Mouse (Mus musculus): ENCODE results near the gene Igfbpl1. TPM values are rescaled to one million over a fixed set of nuclear protein-coding genes. Genes with fewer than 3 reads are reported as not detected.

Igfbpl1 gene
- polyA plus RNA-seq, 1 experiment from 2014 or later: not detected

DNA sequence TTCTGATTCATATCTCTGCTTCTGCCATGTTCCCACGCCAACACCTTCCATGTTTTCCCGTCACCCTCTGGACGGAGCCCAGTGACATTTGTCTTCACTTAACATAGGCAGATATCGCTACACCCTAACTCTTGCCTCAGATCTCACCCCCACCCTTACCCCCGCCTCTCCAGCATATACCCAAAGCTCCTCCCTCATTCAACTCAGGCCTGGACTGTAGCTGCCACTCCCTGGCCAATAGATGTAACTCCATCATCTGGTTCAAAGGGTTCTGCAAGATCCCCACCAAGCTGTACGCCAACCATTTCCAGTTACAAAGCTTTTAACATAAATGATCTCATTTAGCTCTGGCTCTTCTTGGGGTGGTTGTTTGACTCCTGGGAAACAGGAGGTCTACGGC, 59.9 kb downstream of the Igfbpl1 start:
- peaks cover 45% of the 10 kb centered on the region for H3K4me1 ChIP-seq (replicated peaks; ENCODE audit: control insufficient read depth, insufficient read depth, low read length)
- H3K27ac ChIP-seq (ENCODE audit: low read length): no peak overlapping the region
- 58% methylated on average over 7 of the region's 7 CpGs for WGBS
- H3K4me2 ChIP-seq (ENCODE audit: low read depth, low read length): no peak overlapping the region
- peak; percentile 56 for ATAC-seq (ENCODE audit: low read depth)
- H3K9me3 ChIP-seq (ENCODE audit: control insufficient read depth, low read length): no peaks in the 10 kb centered on the region
- peaks cover 3% of the 10 kb centered on the region; the same call in 1 of the 2 replicates for H3K27me3 ChIP-seq (ENCODE audit: control insufficient read depth, insufficient read depth, low read depth, low read length)
- no peak overlapping the region for H3K4me3 ChIP-seq (ENCODE audit: low read length)
- no peaks in the 10 kb centered on the region for H3K36me3 ChIP-seq (ENCODE audit: control insufficient read depth, insufficient read depth, low read length)
- no peak overlapping the region for H3K9ac ChIP-seq (ENCODE audit: low read length)

DNA sequence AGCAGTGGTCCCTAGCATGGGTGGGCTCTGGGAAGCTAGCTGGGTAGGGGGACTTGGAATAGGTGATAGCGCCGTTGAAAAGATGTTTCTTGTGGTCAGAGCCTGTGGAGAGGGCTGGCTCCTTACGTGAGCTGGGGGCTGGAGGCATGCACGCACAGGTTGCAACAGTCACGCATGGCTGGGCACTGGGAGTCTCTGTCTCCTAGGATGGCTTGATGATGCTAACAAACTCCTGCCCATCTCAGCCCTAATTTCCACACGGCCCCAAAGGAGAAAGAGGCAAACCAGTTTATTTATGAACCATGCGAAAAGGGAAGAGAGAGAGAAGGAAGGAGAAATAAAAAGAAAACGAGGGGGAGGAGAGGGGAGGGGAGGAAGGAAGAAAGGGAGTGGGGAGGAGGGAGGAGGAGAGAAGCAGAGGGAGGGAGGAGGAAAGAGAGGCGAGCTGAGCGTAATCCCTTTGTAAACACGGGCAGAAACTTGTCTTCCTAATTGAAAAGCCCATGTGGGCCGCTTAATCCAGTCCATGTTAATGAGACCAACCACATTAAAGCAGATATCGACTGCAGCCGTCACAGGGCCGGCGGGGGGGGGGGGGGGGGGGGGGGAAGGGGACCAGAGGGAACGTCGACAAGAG, 61.0 kb downstream of the Igfbpl1 start:
- WGBS: 14% methylated on average over 12 of the region's 18 CpGs
- Histone ChIP-seq H3K36me3 (ENCODE audit: control insufficient read depth, insufficient read depth, low read length) (no peaks in the 10 kb centered on the region), H3K27me3 (ENCODE audit: control insufficient read depth, insufficient read depth, low read depth, low read length) (peaks cover 3% of the 10 kb centered on the region; the same call in 1 of the 2 replicates), H3K4me1 (replicated peaks; ENCODE audit: control insufficient read depth, insufficient read depth, low read length) (peaks cover 45% of the 10 kb centered on the region), H3K27ac (ENCODE audit: low read length) (no peak overlapping the region), H3K4me3 (ENCODE audit: low read length) (no peak overlapping the region), H3K4me2 (ENCODE audit: low read depth, low read length) (peak overlapping the region; percentile 37), H3K9ac (ENCODE audit: low read length) (peak overlapping the region; percentile 46), H3K9me3 (ENCODE audit: control insufficient read depth, low read length) (no peaks in the 10 kb centered on the region)
- ATAC-seq (ENCODE audit: low read depth): no peak

DNA sequence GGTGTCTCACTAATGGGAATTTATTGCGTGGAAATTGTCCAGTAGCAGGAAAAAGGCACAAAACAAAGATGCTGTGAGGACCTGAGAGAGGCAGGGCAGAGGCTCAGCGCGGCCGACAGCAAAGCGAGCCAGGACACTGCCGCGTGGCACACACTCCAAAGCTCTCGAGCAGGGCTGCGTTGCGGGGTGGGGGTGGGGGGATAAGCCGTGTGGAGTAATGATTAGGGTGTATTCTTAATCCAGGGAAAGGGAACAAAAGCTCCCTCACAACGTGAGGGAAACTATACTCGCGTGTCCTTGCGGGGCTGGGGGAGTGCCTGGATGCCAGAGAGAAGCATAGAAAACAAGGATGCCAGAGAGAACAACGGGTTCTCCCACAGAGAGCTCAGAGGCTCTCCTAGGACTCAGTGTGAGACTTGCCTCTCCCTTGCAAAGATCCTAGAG, 61.6 kb downstream of the Igfbpl1 start:
- no peak for ATAC-seq (ENCODE audit: low read depth)
- no peaks in the 10 kb centered on the region for H3K9me3 ChIP-seq (ENCODE audit: control insufficient read depth, low read length)
- no peak overlapping the region for H3K27ac ChIP-seq (ENCODE audit: low read length)
- 0 out of 2 replicates have a peak overlapping the region, but pooled peaks have one; percentile 5 for H3K4me3 ChIP-seq (ENCODE audit: low read length)
- H3K4me2 ChIP-seq (ENCODE audit: low read depth, low read length): peak overlapping the region; percentile 37
- peaks cover 45% of the 10 kb centered on the region for H3K4me1 ChIP-seq (replicated peaks; ENCODE audit: control insufficient read depth, insufficient read depth, low read length)
- no peaks in the 10 kb centered on the region for H3K36me3 ChIP-seq (ENCODE audit: control insufficient read depth, insufficient read depth, low read length)
- peaks cover 3% of the 10 kb centered on the region; the same call in 1 of the 2 replicates for H3K27me3 ChIP-seq (ENCODE audit: control insufficient read depth, insufficient read depth, low read depth, low read length)
- peak overlapping the region; percentile 46 for H3K9ac ChIP-seq (ENCODE audit: low read length)
- WGBS: 5% methylated on average over 16 of the region's 16 CpGs

DNA sequence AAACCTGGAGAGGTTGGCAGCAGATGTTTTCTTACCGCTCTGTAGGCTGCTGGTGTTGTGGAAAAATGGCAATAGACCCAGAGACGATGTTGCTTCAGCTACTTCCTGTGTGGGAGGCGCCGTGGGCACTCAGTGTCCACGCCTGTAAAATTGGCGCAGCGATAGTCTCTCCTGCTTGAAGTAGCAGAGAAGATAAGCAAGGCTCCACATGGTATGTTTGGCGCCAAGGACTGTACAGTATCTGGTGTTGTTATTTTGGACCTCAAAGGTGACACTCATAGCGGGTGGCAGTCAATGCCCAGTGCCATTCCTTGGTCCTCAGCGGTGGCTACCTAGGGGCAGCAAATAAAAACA, 62.6 kb downstream of the Igfbpl1 start:
- H3K27ac ChIP-seq (ENCODE audit: low read length): no peak overlapping the region
- 21% methylated on average over 10 of the region's 10 CpGs for WGBS
- H3K4me1 ChIP-seq (replicated peaks; ENCODE audit: control insufficient read depth, insufficient read depth, low read length): peaks cover 45% of the 10 kb centered on the region
- ATAC-seq (ENCODE audit: low read depth): no peak
- H3K4me2 ChIP-seq (ENCODE audit: low read depth, low read length): peak overlapping the region; percentile 42
- 0 out of 2 replicates have a peak overlapping the region, but pooled peaks have one; percentile 11 for H3K9ac ChIP-seq (ENCODE audit: low read length)
- H3K27me3 ChIP-seq (ENCODE audit: control insufficient read depth, insufficient read depth, low read depth, low read length): peaks cover 3% of the 10 kb centered on the region; the same call in 1 of the 2 replicates
- H3K4me3 ChIP-seq (ENCODE audit: low read length): peak overlapping the region; percentile 18; the same call in 1 of the 2 replicates
- H3K36me3 ChIP-seq (ENCODE audit: control insufficient read depth, insufficient read depth, low read length): no peaks in the 10 kb centered on the region
- no peaks in the 10 kb centered on the region for H3K9me3 ChIP-seq (ENCODE audit: control insufficient read depth, low read length)

DNA sequence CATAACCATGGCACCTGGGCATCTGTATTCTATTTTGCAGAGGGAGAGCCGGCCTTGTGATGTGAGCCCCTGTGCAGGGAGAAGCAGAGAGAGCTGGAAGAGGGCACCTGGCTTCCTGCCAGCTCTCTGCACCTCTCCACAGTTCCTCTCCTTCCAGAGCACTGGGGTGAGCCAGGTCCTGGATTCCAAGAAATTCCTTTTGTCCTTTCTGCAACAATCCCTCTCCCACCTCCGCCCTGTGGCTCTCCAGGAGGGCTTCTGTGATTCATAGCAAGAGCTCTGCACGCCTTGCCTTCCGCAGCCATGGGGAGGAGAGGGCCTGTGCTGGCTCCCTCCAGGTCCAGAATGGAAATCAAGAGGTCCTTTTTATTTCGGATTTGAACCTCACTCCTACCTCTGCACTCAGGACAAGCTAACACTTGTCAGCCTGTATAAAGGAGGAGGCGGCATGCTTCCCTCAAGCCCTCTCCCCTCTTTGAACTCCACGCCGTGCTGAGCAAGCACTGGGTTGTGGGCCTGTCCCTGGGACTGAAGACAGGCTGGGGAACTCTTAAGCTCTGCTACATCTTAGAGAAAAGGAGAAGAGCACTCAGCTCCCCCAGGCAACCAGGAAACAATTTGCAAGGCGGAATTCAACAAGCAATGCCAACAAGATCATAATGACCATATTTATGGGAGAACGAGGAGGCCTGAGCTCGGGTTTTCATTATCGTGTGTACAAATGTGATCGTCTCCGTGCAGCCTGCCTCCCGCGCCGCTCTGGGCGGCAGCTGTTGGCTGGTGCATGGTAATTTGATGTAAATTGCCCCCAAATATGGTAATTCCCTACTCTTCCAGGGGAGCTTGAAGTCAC, 63.2 kb downstream of the Igfbpl1 start:
- 17% methylated on average over 18 of the region's 18 CpGs for WGBS
- Histone ChIP-seq H3K9me3 (ENCODE audit: control insufficient read depth, low read length) (no peaks in the 10 kb centered on the region), H3K4me1 (replicated peaks; ENCODE audit: control insufficient read depth, insufficient read depth, low read length) (peaks cover 43% of the 10 kb centered on the region), H3K36me3 (ENCODE audit: control insufficient read depth, insufficient read depth, low read length) (no peaks in the 10 kb centered on the region), H3K9ac (ENCODE audit: low read length) (0 out of 2 replicates have a peak overlapping the region, but pooled peaks have one; percentile 11), H3K27ac (ENCODE audit: low read length) (no peak overlapping the region), H3K27me3 (ENCODE audit: control insufficient read depth, insufficient read depth, low read depth, low read length) (peaks cover 3% of the 10 kb centered on the region; the same call in 1 of the 2 replicates), H3K4me2 (ENCODE audit: low read depth, low read length) (peak overlapping the region; percentile 42), H3K4me3 (ENCODE audit: low read length) (peak overlapping the region; percentile 18; the same call in 1 of the 2 replicates)
- peak; percentile 20; the same call in 1 of the 2 replicates for ATAC-seq (ENCODE audit: low read depth)

DNA sequence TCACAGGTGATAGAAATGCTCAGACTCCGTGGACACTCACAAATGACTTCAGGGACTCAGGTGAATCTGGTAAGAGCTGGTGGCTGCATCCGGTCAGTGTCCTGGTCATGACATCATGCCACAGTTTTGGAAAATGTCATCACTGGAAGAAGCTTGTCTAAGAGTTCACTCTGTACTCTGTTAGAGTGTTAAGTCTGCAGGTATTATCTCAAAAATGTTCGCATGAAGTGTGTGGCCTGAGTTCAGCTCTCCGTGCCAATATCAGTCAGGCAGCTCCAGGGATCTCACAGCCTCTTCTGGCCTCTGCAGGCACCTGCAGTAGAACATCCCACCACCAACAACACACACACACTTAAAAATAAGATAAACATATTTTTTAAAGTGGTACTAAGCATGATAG, 64.1 kb downstream of the Igfbpl1 start:
- WGBS: 71% methylated on average over 4 of the region's 4 CpGs
- Histone ChIP-seq H3K4me3 (ENCODE audit: low read length) (no peak overlapping the region), H3K4me1 (replicated peaks; ENCODE audit: control insufficient read depth, insufficient read depth, low read length) (peaks cover 34% of the 10 kb centered on the region), H3K27ac (ENCODE audit: low read length) (no peak overlapping the region), H3K9ac (ENCODE audit: low read length) (no peak overlapping the region), H3K36me3 (ENCODE audit: control insufficient read depth, insufficient read depth, low read length) (no peaks in the 10 kb centered on the region), H3K27me3 (ENCODE audit: control insufficient read depth, insufficient read depth, low read depth, low read length) (peaks cover 3% of the 10 kb centered on the region; the same call in 1 of the 2 replicates), H3K4me2 (ENCODE audit: low read depth, low read length) (no peak overlapping the region), H3K9me3 (ENCODE audit: control insufficient read depth, low read length) (no peaks in the 10 kb centered on the region)
- ATAC-seq (ENCODE audit: low read depth): no peak

Other genes starting within 250 kb of the Igfbpl1 start
- gene Aldh1b1, start 27.9 kb downstream of the Igfbpl1 start, polyA plus RNA-seq (2015; fragmentation: Nextera tagmentation; extraction: Ambion mirVana): 9.4 and 10.3 TPM in 2 replicates
- 0.03 and 0.21 TPM in 2 replicates for gene Stra6l, start 21.7 kb upstream of the Igfbpl1 start, polyA plus RNA-seq (2015; fragmentation: Nextera tagmentation; extraction: Ambion mirVana)
- gene Ccdc180, start 63.4 kb upstream of the Igfbpl1 start, polyA plus RNA-seq (2015; fragmentation: Nextera tagmentation; extraction: Ambion mirVana): 1.5 and 1.7 TPM in 2 replicates
- gene Tdrd7, start 138.4 kb upstream of the Igfbpl1 start, polyA plus RNA-seq (2015; fragmentation: Nextera tagmentation; extraction: Ambion mirVana): 18.8 and 21.5 TPM in 2 replicates
- gene Tmod1, start 212.0 kb upstream of the Igfbpl1 start, polyA plus RNA-seq (2015; fragmentation: Nextera tagmentation; extraction: Ambion mirVana): 10.8 and 11.4 TPM in 2 replicates